Mouse (Mus musculus) Patski (cell line): ENCODE measurements at regions not wholly inside any gene's neighbourhood (a gene's known extent, or its start where the extent isn't known, plus 50 kb on each side); places are given as distances from the start of the nearest gene placed in this dataset.
A peak's percentile ranks its signal among the peaks of the same experiment; 100 is the strongest.

ENCODE experiments used
- ATAC-seq: fragments of 100-300 bp; one replicate; pipeline ENCODE4 v1.8.0; 2021
- CTCF ChIA-PET: fragments of 350-600 bp; sonication (Branson Sonifier 250); formaldehyde crosslinking; loops from one replicate; lab custom pipeline; 2022; ENCODE audit warnings: inconsistent platforms; lab: Charles Lee
- POLR2A ChIA-PET: fragments of 350-600 bp; sonication (Branson Sonifier 250); formaldehyde crosslinking; loops from one replicate; lab custom pipeline; 2022; ENCODE audit warnings: antibody characterized with exemption, inconsistent platforms; lab: Charles Lee
- DNase-seq: peaks from one replicate; pipeline ENCODE4 v3.0.0-alpha.2; 2011; ENCODE audit warnings: low read depth, low spot score
- H3K27me3 ChIP-seq: fragments of 371-371 bp; one replicate; pipeline ENCODE4 v1.5.1; 2021
- CTCF ChIP-seq: fragments of 100-300 bp; IDR thresholded peaks from one replicate; pipeline ENCODE4 v1.5.1; 2021
- in situ Hi-C: fragments of 300-500 bp; cut with MboI; formaldehyde crosslinking; loops from 3 replicates; pipeline ENCODE4 v1.11.1; 2018; ENCODE audit warnings: low pct_unique_long_range_greater_than_20kb, mixed read lengths

DNA sequence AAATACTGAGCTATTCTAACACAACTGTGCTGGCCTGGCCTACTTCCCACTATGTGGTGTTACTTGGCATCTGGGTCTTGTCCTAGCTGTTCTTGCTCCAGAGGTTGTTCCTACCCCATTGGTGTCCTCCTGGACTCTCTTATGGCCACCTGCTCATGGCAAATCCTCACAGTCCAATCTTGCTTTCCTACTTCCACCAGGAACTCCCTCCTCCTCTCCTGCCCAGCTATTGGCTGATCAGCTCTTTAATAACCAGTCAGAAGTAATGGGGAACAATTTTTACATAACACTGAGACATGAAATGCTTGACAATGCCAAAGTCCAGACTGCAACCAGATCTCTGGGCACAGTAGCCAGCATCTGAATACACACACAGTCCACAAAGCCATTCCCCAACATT, 52.3 kb upstream of the Dph5 start:
- DNase-seq: no peak
- in situ Hi-C loops: no loop called here
- ChIA-PET CTCF (interaction anchor here (1.1 to 1.8 kb wide), 4 partner anchors 15 to 38 kb away, joined by 3 to 4 read pairs (median 3); no protein-coding TSS in a partner anchor), POLR2A (interaction anchor here (0.5 kb wide), 1 partner anchor 33 kb away, joined by 3 read pairs; no protein-coding TSS in a partner anchor)
- no peak for TF ChIP-seq CTCF
- ATAC-seq: no peak
- H3K27me3 ChIP-seq: no peaks in the 10 kb centered on the region

DNA sequence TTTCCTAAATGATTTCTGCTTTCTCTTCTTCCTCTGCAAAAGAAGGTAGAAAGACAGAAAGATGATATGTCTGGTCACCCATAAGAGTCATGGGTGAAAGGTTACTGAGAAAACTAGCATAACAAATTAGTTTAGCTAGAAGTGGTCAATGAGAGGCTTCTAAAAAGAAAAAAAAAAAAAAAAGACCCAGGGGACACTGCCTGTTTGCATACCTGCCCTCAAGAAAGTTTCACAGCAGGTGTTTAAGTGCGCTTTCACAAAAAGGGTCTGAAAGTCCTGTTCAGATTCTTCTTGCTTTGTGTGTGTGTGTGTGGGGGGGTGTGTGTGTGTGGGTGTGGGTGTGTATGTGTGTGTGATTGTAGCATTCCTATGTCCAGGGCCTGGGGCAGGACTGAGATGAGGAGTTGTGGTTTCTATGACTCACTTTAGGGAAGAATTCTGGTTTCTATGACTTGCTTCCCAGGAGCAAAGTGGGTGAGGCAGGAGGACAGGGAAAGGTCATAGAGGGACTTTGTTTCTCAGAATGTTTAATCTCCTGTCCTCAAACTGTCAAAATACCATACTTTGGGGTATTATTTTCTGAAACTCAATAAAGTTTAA, 49.9 kb upstream of the Dph5 start:
- no peak for TF ChIP-seq CTCF
- ATAC-seq: peak; percentile 99
- H3K27me3 ChIP-seq: no peaks in the 10 kb centered on the region
- in situ Hi-C loops: no loop called here
- peak; percentile 83 for DNase-seq
- ChIA-PET CTCF (interaction anchor here (0.7 to 0.8 kb wide), 2 partner anchors 12 to 86 kb away, joined by 3 read pairs; no protein-coding TSS in a partner anchor), POLR2A (no interaction called here)
